Mouse (Mus musculus) CH12.LX (cell line): ENCODE data around the gene Fau. TPM values are rescaled to one million over a fixed set of nuclear protein-coding genes. Genes with fewer than 3 reads are reported as not detected.

ENCODE experiments used
- DNase-seq: peaks from one replicate; pipeline ENCODE4 v3.0.0-alpha.2; 2013; ENCODE audit errors: extremely low read depth
- H3K27ac ChIP-seq: 2 replicates; pipeline ENCODE4 v1.5.1; 2012; ENCODE audit warnings: low read depth, mild to moderate bottlenecking, control low read depth, moderate library complexity; ENCODE audit not compliant: insufficient read depth
- H3K27me3 ChIP-seq: replicated peaks from 2 replicates; pipeline ENCODE3; 2012; ENCODE audit warnings: inconsistent platforms
- H3K36me3 ChIP-seq, 2 experiments: replicated peaks in 1 of 2; 2 replicates each; pipeline versions ENCODE3 to v1.6.1; 2012; ENCODE audit warnings: inconsistent platforms in 1 of 2, low read length in 1 of 2, mild to moderate bottlenecking in 1 of 2, mixed read lengths in 1 of 2, moderate library complexity in 1 of 2; ENCODE audit not compliant: control insufficient read depth in 1 of 2, insufficient read depth in 1 of 2
- H3K4me1 ChIP-seq, 2 experiments: 2 replicates each; pipeline ENCODE4 v1.6.1; 2012; ENCODE audit warnings: inconsistent platforms in 1 of 2, moderate library complexity in 1 of 2; ENCODE audit not compliant: insufficient read depth in 2 of 2, control insufficient read depth in 1 of 2
- H3K4me2 ChIP-seq: 2 replicates; pipeline ENCODE4 v1.6.1; 2012; ENCODE audit warnings: low read depth, mild to moderate bottlenecking, control low read depth; ENCODE audit not compliant: poor library complexity, insufficient read depth, severe bottlenecking
- H3K4me3 ChIP-seq, 3 experiments: fragments of 150-350 bp in 1 of 3; sonication (generic) in 1 of 3; replicated peaks in 1 of 3; 2 replicates each; pipeline versions ENCODE3 to v1.5.1; 2011 to 2012; ENCODE audit warnings: low read depth in 2 of 3, low read length in 2 of 3, mild to moderate bottlenecking in 2 of 3, moderate library complexity in 2 of 3, control low read depth in 1 of 3, improper control_type of control experiment in 1 of 3, inconsistent platforms in 1 of 3, mixed read lengths in 1 of 3; ENCODE audit not compliant: poor library complexity in 1 of 3
- H3K79me2 ChIP-seq: replicated peaks from 2 replicates; pipeline ENCODE4 v1.6.1; 2012; ENCODE audit warnings: mild to moderate bottlenecking, moderate library complexity; ENCODE audit not compliant: control insufficient read depth, poor library complexity, insufficient read depth, severe bottlenecking; ENCODE audit errors: extremely low read depth
- H3K9ac ChIP-seq: 2 replicates; pipeline ENCODE4 v1.6.1; 2012; ENCODE audit warnings: low read depth, mild to moderate bottlenecking, control low read depth, moderate library complexity; ENCODE audit not compliant: insufficient read depth
- H3K9me3 ChIP-seq: replicated peaks from 2 replicates; pipeline ENCODE3; 2012; ENCODE audit warnings: low read length, inconsistent platforms, mixed read lengths
- CHD1 ChIP-seq: IDR thresholded peaks from 2 replicates; pipeline ENCODE4 v1.6.1; 2012; ENCODE audit warnings: low read depth, low read length, improper control_type of control experiment, inconsistent platforms
- CHD2 ChIP-seq: IDR thresholded peaks from 2 replicates; pipeline ENCODE4 v1.6.1; 2011; ENCODE audit warnings: low read length, improper control_type of control experiment
- CTCF ChIP-seq, 2 experiments: IDR thresholded peaks in 1 of 2; conservative IDR thresholded peaks in 1 of 2; 2 replicates each; pipeline ENCODE4 v1.5.1; 2011 to 2012; ENCODE audit warnings: low read depth in 2 of 2, low read length in 2 of 2, improper control_type of control experiment in 1 of 2, inconsistent platforms in 1 of 2, mild to moderate bottlenecking in 1 of 2, moderate library complexity in 1 of 2
- ELF1 ChIP-seq: IDR thresholded peaks from 2 replicates; pipeline ENCODE4 v1.6.1; 2014; ENCODE audit warnings: low read depth, mild to moderate bottlenecking, inconsistent platforms, low read length, improper control_type of control experiment
- ETS1 ChIP-seq: conservative IDR thresholded peaks from 2 replicates; pipeline ENCODE4 v1.6.1; 2012; ENCODE audit warnings: low read depth, mild to moderate bottlenecking, inconsistent platforms, low read length, improper control_type of control experiment, moderate library complexity
- GABPA ChIP-seq: IDR thresholded peaks from 2 replicates; pipeline ENCODE4 v1.6.1; 2012; ENCODE audit warnings: low read depth, low read length, improper control_type of control experiment, inconsistent platforms; ENCODE audit not compliant: insufficient replicate concordance
- HCFC1 ChIP-seq: IDR thresholded peaks from 2 replicates; pipeline ENCODE4 v1.6.1; 2012; ENCODE audit warnings: low read depth, mild to moderate bottlenecking, inconsistent platforms, low read length, improper control_type of control experiment
- IRF4 ChIP-seq: IDR thresholded peaks from 2 replicates; pipeline ENCODE4 v1.6.1; 2014; ENCODE audit warnings: low read depth, mild to moderate bottlenecking, inconsistent platforms, low read length, improper control_type of control experiment
- MAZ ChIP-seq: IDR thresholded peaks from 2 replicates; pipeline ENCODE4 v1.6.1; 2012; ENCODE audit warnings: low read depth, mild to moderate bottlenecking, inconsistent platforms, low read length, improper control_type of control experiment, moderate library complexity
- NELFE ChIP-seq: IDR thresholded peaks from 2 replicates; pipeline ENCODE4 v1.6.1; 2011; ENCODE audit warnings: low read depth, low read length, improper control_type of control experiment
- NRF1 ChIP-seq: IDR thresholded peaks from 2 replicates; pipeline ENCODE4 v1.6.1; 2014; ENCODE audit warnings: low read depth, mild to moderate bottlenecking, inconsistent platforms, low read length, improper control_type of control experiment, moderate library complexity
- POLR2A ChIP-seq: IDR thresholded peaks from 2 replicates; pipeline ENCODE4 v1.6.1; 2011; ENCODE audit warnings: low read depth, mild to moderate bottlenecking, improper control_type of control experiment, low read length
- RCOR1 ChIP-seq: conservative IDR thresholded peaks from 2 replicates; pipeline ENCODE4 v1.6.1; 2012; ENCODE audit warnings: low read depth, mild to moderate bottlenecking, inconsistent platforms, low read length, improper control_type of control experiment
- SIN3A ChIP-seq: IDR thresholded peaks from 2 replicates; pipeline ENCODE4 v1.6.1; 2012; ENCODE audit warnings: low read length, improper control_type of control experiment, inconsistent platforms
- TBP ChIP-seq: conservative IDR thresholded peaks from 2 replicates; pipeline ENCODE4 v1.6.1; 2011; ENCODE audit warnings: low read depth, low read length, improper control_type of control experiment
- UBTF ChIP-seq: IDR thresholded peaks from 2 replicates; pipeline ENCODE4 v1.6.1; 2012; ENCODE audit warnings: low read depth, mild to moderate bottlenecking, inconsistent platforms, low read length, improper control_type of control experiment, moderate library complexity
- ZMIZ1 ChIP-seq: IDR thresholded peaks from 2 replicates; pipeline ENCODE4 v1.6.1; 2012; ENCODE audit warnings: low read depth, mild to moderate bottlenecking, inconsistent platforms, low read length, improper control_type of control experiment
- dilution Hi-C: fragments of 300-500 bp; cut with MboI; formaldehyde crosslinking; loops from 2 replicates; pipeline ENCODE4 v1.14.3; 2020; ENCODE audit warnings: low sequenced_read_pairs; ENCODE audit not compliant: extremely low pct_unique_long_range_greater_than_20kb, extremely low pct_ligation_motif_present
- in situ Hi-C: fragments of 300-500 bp; cut with MboI; formaldehyde crosslinking; loops from 3 replicates; pipeline ENCODE4 v1.14.3; 2019; ENCODE audit warnings: low sequenced_read_pairs, low pct_ligation_motif_present, low pct_unique_long_range_greater_than_20kb, mixed read lengths
- polyA plus RNA-seq: library from polyadenylated mRNA; unstranded; fragments of >175 nt; gene quantifications from 2 replicates; pipeline ENCODE4 v1.2.1, GENCODE M21; 2012; ENCODE audit warnings: low read depth; ENCODE audit not compliant: insufficient read length
- total RNA-seq, 2 experiments: library from RNA; depleted of rRNA; stranded (reverse); fragments of 300-350 nt in 1 of 2; fragments of >200 nt in 1 of 2; gene quantifications; 2 replicates each; pipeline ENCODE4 v1.2.3; 2012 to 2014

The Fau gene
- total and polyA plus RNA-seq, 3 experiments: 1,239 to 2,522 (median 2,403) TPM

DNA sequence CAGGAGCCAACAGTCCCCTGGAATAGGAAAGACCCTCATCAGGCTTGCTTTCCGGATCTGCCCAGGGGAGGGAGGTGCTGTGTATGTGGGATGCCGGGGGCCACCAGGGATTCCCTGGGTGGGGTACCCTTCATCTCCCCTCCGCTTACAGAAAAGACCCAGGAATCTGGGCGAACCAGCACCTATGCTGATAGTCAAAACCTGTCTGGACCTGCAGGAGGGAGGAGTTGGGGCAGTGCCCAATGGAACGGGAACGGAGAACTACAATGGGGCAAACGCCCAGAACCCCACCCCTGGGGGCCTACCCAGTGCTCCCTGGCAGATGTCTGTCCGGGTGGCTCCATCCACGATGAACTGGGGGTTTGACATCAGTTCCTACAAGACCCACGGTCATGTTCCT is 44.0 kb upstream of the Fau start:
- Histone ChIP-seq H3K27ac (no peak overlapping the region), H3K79me2 (no peaks in the 10 kb centered on the region), H3K4me2 (no peak overlapping the region), H3K27me3 (no peaks in the 10 kb centered on the region), H3K36me3 (peaks cover 14 to 44% of the 10 kb centered on the region in 2 experiments), H3K9me3 (no peaks in the 10 kb centered on the region), H3K4me1 (peaks cover 11 to 31% of the 10 kb centered on the region in 2 experiments), H3K9ac (no peak overlapping the region), H3K4me3 (no peak overlapping the region)
- dilution Hi-C loops (no loop called here), in situ Hi-C loops (no loop called here)
- no peak for DNase-seq
- TF ChIP-seq SIN3A: no peak
- no peak for TF ChIP-seq IRF4
- TF ChIP-seq CHD1: no peak
- TF ChIP-seq ETS1: no peak
- TF ChIP-seq MAZ: no peak
- no peak for TF ChIP-seq CTCF (conservative IDR thresholded peaks at IDR 0.05 in 1 of 2, IDR thresholded peaks at IDR 0.05 in 1 of 2; ENCODE audit: low read depth in 2 of 2, low read length in 2 of 2)
- TF ChIP-seq TBP: no peak
- TF ChIP-seq ZMIZ1: no peak
- no peak for TF ChIP-seq UBTF
- TF ChIP-seq HCFC1: no peak
- no peak for TF ChIP-seq CHD2
- TF ChIP-seq POLR2A: no peak
- no peak for TF ChIP-seq GABPA
- no peak for TF ChIP-seq RCOR1

DNA sequence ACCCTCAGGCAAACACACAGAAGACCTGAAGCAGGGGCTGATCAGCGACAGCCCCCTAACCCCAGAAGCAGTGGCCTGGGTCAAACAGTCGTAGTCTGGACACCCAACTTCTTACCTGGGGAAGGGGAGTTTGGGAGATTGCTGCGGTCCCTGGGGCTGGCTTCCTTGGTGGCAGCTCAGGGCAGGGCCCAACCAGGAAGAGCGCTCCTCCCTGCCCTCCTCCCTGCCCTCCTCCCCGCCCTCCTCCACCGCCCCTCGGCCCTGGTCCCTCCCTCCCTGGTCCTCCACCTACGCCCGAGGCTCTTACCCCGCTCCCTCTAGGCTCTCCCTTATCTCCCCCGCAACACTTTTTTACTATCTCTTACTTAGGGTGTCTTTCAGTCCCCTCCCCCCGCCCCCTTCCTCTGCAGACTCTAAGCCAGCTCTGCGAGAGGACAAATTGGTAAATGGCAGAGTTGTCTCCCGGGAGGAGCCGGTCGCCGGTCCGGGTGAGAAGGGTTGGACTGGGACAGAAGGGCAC is 42.6 kb upstream of the Fau start:
- Histone ChIP-seq H3K79me2 (no peaks in the 10 kb centered on the region), H3K4me3 (peak overlapping the region; percentile 57 to 80 (median 70)), H3K27ac (0 out of 2 replicates have a peak overlapping the region, but pooled peaks have one; percentile 8), H3K4me1 (peaks cover 11 to 38% of the 10 kb centered on the region in 2 experiments), H3K9ac (peak overlapping the region; percentile 81), H3K9me3 (no peaks in the 10 kb centered on the region), H3K4me2 (peak overlapping the region; percentile 63), H3K36me3 (peaks cover 11 to 34% of the 10 kb centered on the region in 2 experiments), H3K27me3 (no peaks in the 10 kb centered on the region)
- peak; percentile 35 for DNase-seq
- TF ChIP-seq NELFE (peak; percentile 61; the same call in 1 of the 2 replicates), POLR2A (peak; percentile 55; the same call in 1 of the 2 replicates), HCFC1 (peak; percentile 51; the same call in 1 of the 2 replicates), SIN3A (peak; percentile 44; the same call in 1 of the 2 replicates), ELF1 (peak; percentile 90), IRF4 (no peak), NRF1 (no peak)
- in situ Hi-C loops: loop anchor here (5.0 kb wide), 2 partner anchors 53 to 93 kb away; partner anchors contain the start of genes Cdc42ep2 and Pola2
- dilution Hi-C loops: no loop called here
